Mouse (Mus musculus) kidney, postnatal 0 days (tissue): ENCODE measurements around the gene Smco3. TPM values are rescaled to one million over a fixed set of nuclear protein-coding genes. Genes with fewer than 3 reads are reported as not detected.

Experiments
- ATAC-seq: fragments of 200-750 bp; cut with Nextera tagmentation; replicated peaks from 2 replicates; pipeline ENCODE4 v1.8.0; 2017; ENCODE audit warnings: low read depth, moderate number of reproducible peaks, moderate TSS enrichment, moderate library complexity; ENCODE audit not compliant: low FRiP score
- DNase-seq: peaks from one replicate; pipeline ENCODE4 v3.0.0-alpha.2; 2016; ENCODE audit warnings: low spot score
- H3K27ac ChIP-seq: fragments of 300-500 bp; sonication (generic); 2 replicates; pipeline ENCODE4 v1.5.1; 2014; ENCODE audit warnings: mild to moderate bottlenecking
- H3K27me3 ChIP-seq: fragments of 300-500 bp; sonication (generic); 2 replicates; pipeline ENCODE4 v1.6.1; 2014; ENCODE audit warnings: low read length, mixed read lengths; ENCODE audit not compliant: insufficient read depth
- H3K36me3 ChIP-seq: fragments of 300-500 bp; sonication (generic); 2 replicates; pipeline ENCODE4 v1.6.1; 2014; ENCODE audit warnings: low read length, mixed read lengths; ENCODE audit not compliant: insufficient read depth
- H3K4me1 ChIP-seq: fragments of 300-500 bp; sonication (generic); replicated peaks from 2 replicates; pipeline ENCODE4 v1.6.1; 2014; ENCODE audit warnings: antibody characterized with exemption, low read length, mixed read lengths; ENCODE audit not compliant: insufficient read depth
- H3K4me2 ChIP-seq: fragments of 300-500 bp; sonication (generic); 2 replicates; pipeline ENCODE4 v1.6.1; 2014; ENCODE audit warnings: mild to moderate bottlenecking, low read length, moderate library complexity, mixed read lengths
- H3K4me3 ChIP-seq: fragments of 300-500 bp; sonication (generic); replicated peaks from 2 replicates; pipeline ENCODE4 v1.5.1; 2014; ENCODE audit warnings: low read depth, low read length
- H3K9ac ChIP-seq: fragments of 300-500 bp; sonication (generic); 2 replicates; pipeline ENCODE4 v1.6.1; 2014; ENCODE audit warnings: low read depth, low read length
- H3K9me3 ChIP-seq: fragments of 300-500 bp; sonication (generic); replicated peaks from 2 replicates; pipeline ENCODE4 v1.6.1; 2016; ENCODE audit warnings: low read length, inconsistent platforms, mixed read lengths
- CTCF ChIP-seq: IDR thresholded peaks from 2 replicates; pipeline ENCODE4 v1.5.1; 2016; ENCODE audit warnings: antibody characterized with exemption, low read depth, mild to moderate bottlenecking, moderate library complexity
- WGBS: fragments of 180-500 bp; shearing (Covaris S2); extraction: QIAGEN DNeasy Blood & Tissue Kit; methylation state at CpG from one replicate; pipeline ENCODE4 v1.1.7; 2014; 5-methylcytosine and 5-hydroxymethylcytosine counted together
- polyA plus RNA-seq: library from polyadenylated mRNA; unstranded; fragments of >200 nt; fragmentation: Nextera tagmentation; extraction: Ambion mirVana; gene quantifications from 2 replicates; pipeline ENCODE4 v1.2.1, GENCODE M21; 2015

The Smco3 gene
- polyA plus RNA-seq, 1 experiment from 2014 or later = 2.1 TPM

DNA sequence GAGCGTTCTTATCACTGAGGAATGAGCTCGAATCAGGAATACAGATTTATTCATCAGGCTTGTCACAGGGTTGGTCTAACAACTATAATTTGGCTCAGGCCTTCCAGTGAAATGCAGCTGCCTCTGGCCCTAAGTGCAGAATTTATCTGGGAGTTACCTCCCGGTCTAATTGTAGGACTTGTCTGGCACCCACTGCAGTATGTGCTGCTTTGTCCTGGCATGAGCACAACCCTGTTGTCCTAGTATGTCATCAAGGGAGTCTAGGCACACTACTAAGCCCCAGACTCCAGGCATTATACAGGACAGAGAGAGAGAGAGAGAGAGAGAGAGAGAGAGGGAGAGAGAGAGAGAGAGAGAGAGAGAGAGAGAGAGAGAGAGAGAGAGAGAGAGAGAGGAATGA is 2.1 kb upstream of the Smco3 start:
- no peak for TF ChIP-seq CTCF
- ATAC-seq = no peak
- 82% methylated on average over 3 of the region's 3 CpGs for WGBS

GRCm38 (mm10) chr6:136831712-136832111 is 3.5 kb downstream of the Smco3 start:
- no peak overlapping the region for H3K9ac ChIP-seq
- DNase-seq (no peak), ATAC-seq (no peak)
- no peak overlapping the region for H3K4me3 ChIP-seq
- H3K4me2 ChIP-seq = no peak overlapping the region
- TF ChIP-seq CTCF = no peak
- no peak overlapping the region for H3K27ac ChIP-seq
- no peaks in the 10 kb centered on the region for H3K36me3 ChIP-seq
- H3K9me3 ChIP-seq = no peaks in the 10 kb centered on the region
- H3K4me1 ChIP-seq = 0 out of 2 replicates have a peak, but pooled peaks cover 2% of the 10 kb centered on the region
- 66% methylated on average over 5 of the region's 5 CpGs for whole genome bisulfite sequencing
- no peaks in the 10 kb centered on the region for H3K27me3 ChIP-seq

More for the DNA sequence above, 2.1 kb upstream of the Smco3 start:
- H3K27me3 ChIP-seq = no peaks in the 10 kb centered on the region
- no peaks in the 10 kb centered on the region for H3K36me3 ChIP-seq
- H3K9ac ChIP-seq = no peak overlapping the region
- H3K4me3 ChIP-seq = no peak overlapping the region
- no peak for DNase-seq
- no peak overlapping the region for H3K4me2 ChIP-seq
- H3K9me3 ChIP-seq = no peaks in the 10 kb centered on the region
- H3K4me1 ChIP-seq = no peaks in the 10 kb centered on the region
- H3K27ac ChIP-seq = no peak overlapping the region

DNA sequence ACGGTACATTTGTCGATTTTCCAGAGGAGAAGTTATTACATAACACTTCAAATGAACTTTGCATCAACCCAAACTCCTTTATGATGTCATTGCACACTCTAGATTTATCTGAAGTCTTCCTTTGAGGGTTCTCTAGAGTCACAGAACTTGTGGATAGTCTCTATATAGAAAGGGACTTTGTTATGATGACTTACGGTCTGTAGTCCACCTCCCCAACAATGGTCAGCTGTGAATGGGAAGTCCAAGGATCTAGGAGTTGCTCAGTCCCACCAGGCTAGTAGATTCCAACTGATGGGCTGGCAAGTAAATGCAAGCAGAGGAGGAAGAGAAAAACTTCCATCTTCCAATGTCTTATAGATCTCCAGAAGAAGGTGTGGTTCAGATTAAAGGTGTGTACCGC is 6.6 kb downstream of the Smco3 start:
- 31% methylated on average over 4 of the region's 4 CpGs for WGBS
- H3K9ac ChIP-seq = no peak overlapping the region
- H3K27me3 ChIP-seq = no peaks in the 10 kb centered on the region
- H3K4me3 ChIP-seq = peak overlapping the region; percentile 33
- peaks cover 13% of the 10 kb centered on the region; the same call in 1 of the 2 replicates for H3K36me3 ChIP-seq
- no peak for DNase-seq
- 0 out of 2 replicates have a peak overlapping the region, but pooled peaks have one; percentile 31 for H3K27ac ChIP-seq
- TF ChIP-seq CTCF = no peak
- no peak for ATAC-seq
- H3K4me2 ChIP-seq = peak overlapping the region; percentile 56
- 0 out of 2 replicates have a peak, but pooled peaks cover 5% of the 10 kb centered on the region for H3K4me1 ChIP-seq
- no peaks in the 10 kb centered on the region for H3K9me3 ChIP-seq

- peaks cover 15% of the 10 kb centered on the region; the same call in 1 of the 2 replicates for H3K36me3 ChIP-seq
- peak; percentile 100 for ATAC-seq
- under 1% methylated on average over 45 of the region's 45 CpGs for WGBS
- H3K9me3 ChIP-seq = no peaks in the 10 kb centered on the region
- no peaks in the 10 kb centered on the region for H3K27me3 ChIP-seq
- peak; percentile 100 for DNase-seq
- peak within 1 kb of the TSS; percentile 100 for H3K9ac ChIP-seq
- TF ChIP-seq CTCF = peak; percentile 54
- H3K4me2 ChIP-seq = peak within 1 kb of the TSS; percentile 75
- 0 out of 2 replicates have a peak, but pooled peaks cover 5% of the 10 kb centered on the region for H3K4me1 ChIP-seq
- peak within 1 kb of the TSS; percentile 100 for H3K4me3 ChIP-seq
- H3K27ac ChIP-seq = peak within 1 kb of the TSS; percentile 89
Measured at GRCm38 (mm10) chr6:136827881-136828561, 7.2 kb downstream of the Smco3 start, which contains the start of gene Wbp11. Wbp11 (minus strand) TSS chr6:136828233.

GRCm38 (mm10) chr6:136827516-136827880 is 7.8 kb downstream of the Smco3 start, which contains the start of gene BC049715:
BC049715 (plus strand) TSS chr6:136827626.
- TF ChIP-seq CTCF = no peak
- DNase-seq = no peak

DNA sequence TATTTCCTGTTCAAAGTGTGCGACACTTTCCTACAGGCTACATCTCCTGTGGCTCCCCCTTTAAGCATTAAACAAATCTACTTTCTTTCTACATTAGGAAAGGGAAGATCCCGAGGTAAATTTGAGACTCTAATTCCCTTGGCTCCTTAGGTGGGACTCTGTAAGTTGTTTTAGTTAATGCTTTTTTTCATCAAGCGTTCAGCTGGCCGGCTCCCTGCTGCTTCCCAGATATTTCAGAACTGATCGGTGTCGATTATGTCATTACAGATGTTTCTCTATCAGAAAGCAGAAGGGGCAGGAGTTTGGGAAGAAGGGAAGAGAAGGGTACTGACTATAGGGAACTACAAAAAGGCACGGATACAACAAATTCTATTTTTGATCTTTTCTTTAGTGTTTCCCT is 8.1 kb downstream of the Smco3 start:
- H3K27ac ChIP-seq = no peak overlapping the region
- DNase-seq = no peak
- WGBS = 14% methylated on average over 7 of the region's 7 CpGs

More at GRCm38 (mm10) chr6:136827516-136827880, 7.8 kb downstream of the Smco3 start, which contains the start of gene BC049715:
- Histone ChIP-seq H3K9me3 (no peaks in the 10 kb centered on the region), H3K36me3 (peaks cover 20% of the 10 kb centered on the region; the same call in 1 of the 2 replicates), H3K27me3 (no peaks in the 10 kb centered on the region), H3K4me1 (0 out of 2 replicates have a peak, but pooled peaks cover 5% of the 10 kb centered on the region), H3K4me2 (peak within 1 kb of the TSS; percentile 75), H3K9ac (peak within 1 kb of the TSS; percentile 100), H3K27ac (peak within 1 kb of the TSS; percentile 89), H3K4me3 (peak within 1 kb of the TSS; percentile 100)
- under 1% methylated on average over 34 of the region's 34 CpGs for WGBS
- peak; percentile 45 for ATAC-seq

More for the DNA sequence above, 8.1 kb downstream of the Smco3 start:
- Histone ChIP-seq H3K27me3 (no peaks in the 10 kb centered on the region), H3K9ac (peak overlapping the region; percentile 100), H3K4me2 (peak overlapping the region; percentile 75), H3K9me3 (no peaks in the 10 kb centered on the region), H3K4me3 (peak overlapping the region; percentile 100), H3K4me1 (0 out of 2 replicates have a peak, but pooled peaks cover 5% of the 10 kb centered on the region), H3K36me3 (peaks cover 24% of the 10 kb centered on the region; the same call in 1 of the 2 replicates)
- no peak for ATAC-seq
- TF ChIP-seq CTCF = no peak
